Mouse (Mus musculus): ENCODE measurements around the gene Ostm1. TPM values are rescaled to one million over a fixed set of nuclear protein-coding genes. Genes with fewer than 3 reads are reported as not detected.

Gene Ostm1
- polyA plus RNA-seq, 1 experiment from 2014 or later: 18.5 TPM

GRCm38 (mm10) chr10:42722116-42722515 lies 138.5 kb downstream of the Ostm1 start:
- ATAC-seq (ENCODE audit: low FRiP score, low TSS enrichment): no peak
- Histone ChIP-seq H3K9ac (replicated peaks; ENCODE audit: low read length) (no peak overlapping the region), H3K4me3 (ENCODE audit: low read length) (no peak overlapping the region), H3K36me3 (ENCODE audit: insufficient read depth, low read length) (no peaks in the 10 kb centered on the region), H3K4me2 (replicated peaks; ENCODE audit: low read depth, low read length) (no peak overlapping the region), H3K27me3 (ENCODE audit: insufficient read depth, low read length) (no peaks in the 10 kb centered on the region), H3K9me3 (ENCODE audit: low read length) (no peaks in the 10 kb centered on the region), H3K27ac (ENCODE audit: low read length) (no peak overlapping the region), H3K4me1 (ENCODE audit: insufficient read depth, low read length) (no peaks in the 10 kb centered on the region)
- 88% methylated on average over 5 of the region's 5 CpGs for WGBS

GRCm38 (mm10) chr10:42723275-42724232 lies 139.9 kb downstream of the Ostm1 start:
- no peak for ATAC-seq (ENCODE audit: low FRiP score, low TSS enrichment)
- Histone ChIP-seq H3K36me3 (ENCODE audit: insufficient read depth, low read length) (no peaks in the 10 kb centered on the region), H3K27me3 (ENCODE audit: insufficient read depth, low read length) (no peaks in the 10 kb centered on the region), H3K9me3 (ENCODE audit: low read length) (no peaks in the 10 kb centered on the region), H3K4me3 (ENCODE audit: low read length) (no peak overlapping the region), H3K9ac (replicated peaks; ENCODE audit: low read length) (no peak overlapping the region), H3K4me2 (replicated peaks; ENCODE audit: low read depth, low read length) (no peak overlapping the region), H3K4me1 (ENCODE audit: insufficient read depth, low read length) (no peaks in the 10 kb centered on the region), H3K27ac (ENCODE audit: low read length) (no peak overlapping the region)
- WGBS: 59% methylated on average over 13 of the region's 13 CpGs

- H3K4me3 ChIP-seq (ENCODE audit: low read length): no peak overlapping the region
- H3K9me3 ChIP-seq (ENCODE audit: low read length): peaks cover 6% of the 10 kb centered on the region; the same call in 1 of the 2 replicates
- no peak overlapping the region for H3K27ac ChIP-seq (ENCODE audit: low read length)
- WGBS: 74% methylated on average over 2 of the region's 2 CpGs
- no peaks in the 10 kb centered on the region for H3K4me1 ChIP-seq (ENCODE audit: insufficient read depth, low read length)
- no peaks in the 10 kb centered on the region for H3K27me3 ChIP-seq (ENCODE audit: insufficient read depth, low read length)
- H3K36me3 ChIP-seq (ENCODE audit: insufficient read depth, low read length): no peaks in the 10 kb centered on the region
- ATAC-seq (ENCODE audit: low FRiP score, low TSS enrichment): no peak
- H3K9ac ChIP-seq (replicated peaks; ENCODE audit: low read length): no peak overlapping the region
- no peak overlapping the region for H3K4me2 ChIP-seq (replicated peaks; ENCODE audit: low read depth, low read length)
These were observed 146.0 kb downstream of the Ostm1 start for GRCm38 (mm10) chr10:42729607-42730006.

- no peak overlapping the region for H3K9ac ChIP-seq (replicated peaks; ENCODE audit: low read length)
- H3K36me3 ChIP-seq (ENCODE audit: insufficient read depth, low read length): no peaks in the 10 kb centered on the region
- peaks cover 6% of the 10 kb centered on the region; the same call in 1 of the 2 replicates for H3K9me3 ChIP-seq (ENCODE audit: low read length)
- no peaks in the 10 kb centered on the region for H3K4me1 ChIP-seq (ENCODE audit: insufficient read depth, low read length)
- ATAC-seq (ENCODE audit: low FRiP score, low TSS enrichment): no peak
- no peak overlapping the region for H3K4me2 ChIP-seq (replicated peaks; ENCODE audit: low read depth, low read length)
- H3K27ac ChIP-seq (ENCODE audit: low read length): no peak overlapping the region
- H3K27me3 ChIP-seq (ENCODE audit: insufficient read depth, low read length): no peaks in the 10 kb centered on the region
- WGBS: 52% methylated on average over 5 of the region's 5 CpGs
- H3K4me3 ChIP-seq (ENCODE audit: low read length): no peak overlapping the region
These were observed 151.0 kb downstream of the Ostm1 start for GRCm38 (mm10) chr10:42734546-42735060.

- no peak for ATAC-seq (ENCODE audit: low FRiP score, low TSS enrichment)
These were observed 168.2 kb downstream of the Ostm1 start for GRCm38 (mm10) chr10:42751813-42752212.

More at GRCm38 (mm10) chr10:42751813-42752212, 168.2 kb downstream of the Ostm1 start:
- Histone ChIP-seq H3K4me2 (replicated peaks; ENCODE audit: low read depth, low read length) (no peak overlapping the region), H3K9me3 (ENCODE audit: low read length) (no peaks in the 10 kb centered on the region), H3K4me1 (ENCODE audit: insufficient read depth, low read length) (no peaks in the 10 kb centered on the region), H3K36me3 (ENCODE audit: insufficient read depth, low read length) (no peaks in the 10 kb centered on the region), H3K27me3 (ENCODE audit: insufficient read depth, low read length) (no peaks in the 10 kb centered on the region), H3K9ac (replicated peaks; ENCODE audit: low read length) (no peak overlapping the region), H3K4me3 (ENCODE audit: low read length) (no peak overlapping the region), H3K27ac (ENCODE audit: low read length) (no peak overlapping the region)
- 42% methylated on average over 10 of the region's 10 CpGs for WGBS

Other genes starting within 250 kb of the Ostm1 start
- gene Afg1l, start 105.3 kb upstream of the Ostm1 start, polyA plus RNA-seq (2015; fragmentation: Nextera tagmentation; extraction: Ambion mirVana): 8.9 and 9.9 TPM in 2 replicates
- gene Snx3, start 81.8 kb upstream of the Ostm1 start, polyA plus RNA-seq (2015; fragmentation: Nextera tagmentation; extraction: Ambion mirVana): 362 and 371 TPM in 2 replicates
- 0.14 TPM in 1 of 2 replicates, not detected in the other for gene Nr2e1, start 190 bp upstream of the Ostm1 start, polyA plus RNA-seq (2015; fragmentation: Nextera tagmentation; extraction: Ambion mirVana)
- gene Sec63, start 177.7 kb downstream of the Ostm1 start, polyA plus RNA-seq (2015; fragmentation: Nextera tagmentation; extraction: Ambion mirVana): 29.1 and 29.9 TPM in 2 replicates